15 mouse cellular contexts compared by ENCODE assay signal in genomic region chr15:67890612-67891304, GRCm38 (mm10).
"Had no signal": no experiment of that assay in that cellular context is flagged by ENCODE, and none has a peak within 500 bp of the region (broad histone marks: within the 10 kb centered on the region; RNA-seq: fewer than 3 reads in every experiment).

No protein-coding gene starts in this region.

- H3K4me3 ChIP-seq: limb, embryonic 15.5 days; liver, embryonic 12.5 days had no signal

- DNase-seq: kidney, adult 11 months; kidney, adult 9 months; kidney, postnatal 36 days; layer of hippocampus, adult 9-11 months; layer of hippocampus, postnatal 36 days; lung, embryonic 14.5 days; lung, postnatal 10 days; lung, postnatal 4 days; right cerebral cortex, postnatal 4 days; spleen, adult 18-20 months; thymus, adult 18-20 months; thymus, postnatal 14 days had no signal

- H3K9me3 ChIP-seq: limb, embryonic 15.5 days; liver, embryonic 12.5 days had no signal

- H3K4me1 ChIP-seq: limb, embryonic 15.5 days; liver, embryonic 12.5 days had no signal

- ATAC-seq: liver, embryonic 12.5 days had no signal

- H3K36me3 ChIP-seq: limb, embryonic 15.5 days; liver, embryonic 12.5 days had no signal

- H3K9ac ChIP-seq: limb, embryonic 15.5 days; liver, embryonic 12.5 days; lung, embryonic 14.5 days had no signal

- H3K27ac ChIP-seq: kidney, postnatal 0 days; limb, embryonic 15.5 days; liver, embryonic 12.5 days had no signal

- H3K27me3 ChIP-seq: limb, embryonic 15.5 days; liver, embryonic 12.5 days had no signal

- H3K4me2 ChIP-seq: limb, embryonic 15.5 days; liver, embryonic 12.5 days; lung, embryonic 14.5 days had no signal
